Mouse (Mus musculus) retina, postnatal 1 day (tissue): ENCODE measurements around the gene Rfc5.
"Not testable (repeated sequence)": the region's sequence is repeated elsewhere in the genome, so short reads cannot be mapped to it uniquely, and the experiment has no call there.

Source experiments
- DNase-seq: peaks from one replicate; pipeline ENCODE4 v3.0.0-alpha.2; 2012

Rfc5 gene

DNA sequence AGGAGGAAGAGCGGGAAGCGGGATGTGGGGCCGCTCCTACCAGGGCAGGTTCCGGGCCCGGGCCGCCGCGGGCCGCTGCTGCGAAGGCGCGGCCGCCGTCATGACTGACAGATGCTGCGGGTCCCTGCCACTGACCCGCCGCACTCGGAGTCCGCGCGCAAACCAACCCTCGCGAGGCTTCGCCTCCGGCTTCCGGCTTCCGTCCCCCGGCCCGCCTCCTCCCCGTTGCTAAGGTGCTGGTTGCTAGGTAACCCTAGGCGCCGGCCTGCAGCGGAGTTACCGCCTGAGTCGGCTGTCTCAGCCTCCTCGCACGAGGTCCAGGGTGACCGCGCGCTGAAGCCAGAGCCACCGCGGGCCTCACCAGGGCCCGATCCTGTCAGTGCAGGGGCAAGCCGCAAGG, at the start of gene Rfc5:
TSS of gene Rfc5 (minus strand) at position 171 of the 400 bp plus-strand sequence.
- peak; percentile 98 for DNase-seq

DNA sequence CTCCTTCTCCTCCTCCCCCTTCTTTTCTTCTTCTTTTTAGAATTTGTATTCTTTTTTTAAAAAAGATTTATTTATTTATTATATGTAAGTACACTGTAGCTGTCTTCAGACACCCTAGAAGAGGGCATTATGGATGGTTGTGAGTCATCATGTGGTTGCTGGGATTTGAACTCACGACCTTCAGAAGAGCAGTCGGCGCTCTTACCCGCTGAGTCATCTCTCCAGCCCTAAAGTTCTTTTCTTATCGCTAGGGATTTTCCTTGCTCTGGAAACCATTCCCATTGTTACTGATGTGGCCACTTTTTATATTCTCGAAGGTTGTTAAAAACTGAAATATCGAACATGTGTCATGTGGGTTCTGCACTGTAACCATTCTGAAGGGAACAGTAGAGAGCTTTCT, 44.7 kb upstream of the Rfc5 start:
- not testable (repeated sequence) for DNase-seq

GRCm38 (mm10) chr5:117417442-117417841, 28.6 kb upstream of the Rfc5 start:
- DNase-seq, result no peak

DNA sequence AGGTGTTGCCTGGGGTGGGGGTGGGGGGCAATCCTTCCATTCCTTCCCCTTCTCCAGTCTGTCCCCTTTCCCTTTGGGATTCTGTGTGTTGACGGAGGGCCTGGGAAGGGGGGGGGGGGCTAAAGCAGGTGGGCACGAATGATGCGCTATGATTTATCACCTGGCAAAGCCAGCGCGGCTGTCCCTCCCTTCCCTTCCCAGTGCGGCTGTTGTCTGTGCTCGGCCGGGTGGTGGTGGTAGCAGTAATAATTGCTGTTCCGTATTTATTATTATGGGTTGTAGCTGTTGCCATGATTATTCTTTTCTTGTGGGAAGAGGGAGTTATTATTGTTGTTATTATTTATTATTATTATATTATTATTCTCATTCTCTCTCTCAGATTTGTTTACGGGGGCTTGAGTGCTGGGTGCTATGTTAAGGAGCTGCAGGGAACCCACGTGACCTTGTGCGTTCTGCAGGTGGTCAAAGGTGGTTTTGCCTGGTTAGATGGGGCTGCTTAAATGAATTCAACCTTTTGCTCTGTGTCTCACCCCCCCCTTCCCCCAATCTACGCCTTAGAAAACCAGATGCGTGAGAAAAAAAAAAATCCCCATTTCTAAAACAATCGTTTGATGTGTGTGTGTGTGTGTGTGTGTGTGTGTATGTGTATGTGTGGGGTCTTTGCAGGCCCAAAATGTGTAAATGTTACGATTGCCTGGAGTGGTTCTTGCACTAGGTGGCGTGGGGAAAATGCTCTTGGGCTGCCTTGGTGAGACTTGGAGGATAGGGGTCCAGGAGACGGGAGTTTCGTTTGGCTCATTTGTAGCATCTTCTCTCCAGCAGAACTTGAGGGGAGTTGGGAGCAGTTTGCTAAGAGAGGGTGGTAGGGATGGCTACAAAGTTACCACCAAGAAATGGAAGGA, 26.4 kb upstream of the Rfc5 start:
- DNase-seq, result no peak

DNA sequence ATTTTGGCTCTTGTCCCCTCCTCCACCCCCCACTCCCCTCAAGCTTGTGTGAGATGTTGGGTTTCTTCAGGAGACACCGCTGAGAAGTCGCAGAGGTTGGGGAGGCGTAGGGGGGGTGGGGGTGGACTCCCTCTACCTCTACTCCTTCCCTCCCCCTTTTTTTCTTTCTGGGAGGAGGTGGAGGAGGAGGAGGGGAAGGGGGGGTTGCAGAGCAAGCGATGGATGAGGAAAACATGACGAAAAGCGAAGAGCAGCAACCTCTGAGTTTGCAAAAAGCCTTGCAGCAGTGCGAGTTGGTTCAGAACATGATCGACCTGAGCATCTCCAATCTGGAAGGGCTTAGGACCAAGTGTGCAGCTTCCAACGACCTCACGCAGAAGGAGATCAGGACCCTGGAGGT, 25.8 kb upstream of the Rfc5 start:
- DNase-seq, result peak; percentile 24

DNA sequence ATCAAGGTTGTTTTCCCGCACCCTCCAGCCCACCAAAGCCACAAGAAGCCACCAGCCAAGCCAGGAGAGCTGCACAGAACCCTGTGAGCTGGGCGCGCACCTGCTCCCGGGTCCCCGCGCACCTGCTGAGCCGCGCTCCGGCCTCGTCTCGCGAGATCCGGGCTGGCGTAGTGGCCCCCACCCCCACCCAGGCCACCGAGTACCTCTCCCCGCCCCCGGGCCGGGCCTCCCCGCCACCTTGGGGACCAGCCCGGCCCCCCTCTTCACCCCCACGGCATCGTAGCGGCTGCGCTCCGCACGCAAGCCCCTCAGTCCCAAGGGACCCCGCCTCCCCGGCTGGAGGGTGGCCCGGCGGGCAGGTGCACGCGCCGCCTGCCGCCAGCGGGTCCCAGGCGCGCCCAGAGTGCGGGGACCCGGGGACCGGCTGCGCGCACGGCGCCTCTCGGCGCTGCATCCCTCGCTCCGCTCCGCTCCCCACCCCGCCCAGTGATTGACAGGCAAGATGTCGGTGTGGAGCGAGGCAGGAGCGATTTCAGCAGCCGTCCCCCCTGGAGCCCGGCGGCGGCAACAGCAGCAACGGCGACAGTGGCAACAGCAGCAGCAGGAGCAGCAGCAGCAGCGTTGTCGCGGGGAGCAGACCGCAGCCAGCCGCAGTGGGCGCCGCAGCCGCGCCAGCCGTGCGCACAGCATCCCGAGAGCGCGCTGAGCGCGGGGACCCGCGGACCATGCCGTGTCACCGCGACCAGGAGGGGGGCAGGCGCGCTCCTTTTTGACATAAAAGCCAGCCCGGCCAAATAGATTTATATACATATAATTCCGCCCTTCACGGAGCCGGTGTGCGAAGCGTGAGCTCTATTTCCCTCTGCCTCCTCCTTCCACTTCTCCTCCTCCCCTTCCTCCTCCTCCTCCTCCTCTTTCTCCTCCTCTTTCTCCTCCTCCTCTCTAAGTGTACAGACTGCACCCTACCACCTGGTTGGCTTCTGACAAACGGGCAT, 25.0 kb upstream of the Rfc5 start, which contains the start of gene Ksr2:
TSS of gene Ksr2 (plus strand) at position 494 of the 995 bp plus-strand sequence.
- peak; percentile 89 for DNase-seq

DNA sequence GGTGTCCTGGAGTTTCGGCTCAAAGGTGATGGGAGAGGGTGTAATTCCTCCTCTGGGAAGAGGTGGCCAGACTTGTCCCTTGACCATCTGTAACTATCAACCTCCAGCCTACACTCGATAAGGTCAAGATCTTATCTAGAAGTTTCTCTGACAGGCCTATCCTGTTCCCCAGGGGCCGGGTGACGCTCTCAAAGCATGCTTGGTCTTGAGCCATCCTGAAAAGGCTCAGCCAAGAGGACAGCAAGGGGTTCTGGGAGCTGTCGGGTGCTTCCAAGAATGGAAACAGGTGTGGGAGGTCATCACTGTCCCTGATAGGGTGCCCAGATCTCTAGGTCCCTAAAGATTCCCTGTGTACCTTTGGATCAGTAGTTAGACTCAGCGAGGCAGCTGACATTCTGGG, 20.5 kb upstream of the Rfc5 start:
- no peak for DNase-seq

GRCm38 (mm10) chr5:117408216-117408615, 19.4 kb upstream of the Rfc5 start:
- peak; percentile 60 for DNase-seq

DNA sequence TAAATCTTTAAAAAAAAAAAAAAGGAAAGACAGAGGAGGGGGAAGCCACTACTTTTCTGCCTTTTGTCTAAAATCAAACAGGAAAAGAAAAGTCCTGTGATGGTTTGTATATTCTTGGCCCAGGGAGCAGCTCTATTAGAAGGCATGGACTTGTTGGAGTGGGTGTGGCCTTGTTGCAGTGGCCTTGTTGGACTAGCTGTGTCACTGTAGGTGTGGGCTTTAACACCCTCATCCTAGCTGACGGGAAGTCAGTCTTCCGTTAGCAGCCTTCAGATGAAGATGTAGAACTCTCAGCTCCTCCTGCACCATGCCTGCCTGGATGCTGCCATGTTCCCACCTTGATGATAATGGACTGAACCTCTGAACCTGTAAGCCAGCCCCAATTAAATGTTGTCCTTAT, 15.8 kb upstream of the Rfc5 start:
- DNase-seq, result not testable (repeated sequence)

- no peak for DNase-seq
Measured at GRCm38 (mm10) chr5:117403609-117404008, 14.8 kb upstream of the Rfc5 start.

- no peak for DNase-seq
Measured at GRCm38 (mm10) chr5:117399281-117399680, 10.4 kb upstream of the Rfc5 start.

DNA sequence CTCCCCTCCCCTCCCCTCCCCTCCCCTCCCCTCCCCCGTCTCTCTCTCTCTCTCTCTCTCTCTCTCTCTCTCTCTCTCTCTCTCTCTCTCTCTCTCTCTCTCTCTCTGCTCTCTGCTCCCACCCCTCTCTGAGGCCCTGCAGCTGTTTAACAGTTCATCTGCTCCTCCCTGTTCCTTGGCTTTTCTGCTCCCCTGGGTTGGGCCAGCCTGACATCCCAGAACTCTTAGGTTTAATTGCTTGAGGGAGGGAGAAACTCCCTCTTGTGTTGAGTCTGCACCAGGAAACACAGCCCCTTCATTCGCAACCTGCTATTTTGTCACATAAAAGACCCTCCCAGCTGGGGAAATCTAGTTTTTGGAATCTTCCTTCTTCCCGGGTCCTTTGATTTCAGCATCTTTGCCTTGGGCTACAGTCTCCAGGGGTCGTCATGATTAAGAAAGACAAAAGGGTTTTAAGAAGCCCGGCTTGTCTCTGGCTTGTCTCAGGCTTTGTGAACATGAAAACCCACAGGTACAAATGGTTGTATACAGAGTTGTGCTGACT, 9.2 kb upstream of the Rfc5 start:
- DNase-seq, result no peak

DNA sequence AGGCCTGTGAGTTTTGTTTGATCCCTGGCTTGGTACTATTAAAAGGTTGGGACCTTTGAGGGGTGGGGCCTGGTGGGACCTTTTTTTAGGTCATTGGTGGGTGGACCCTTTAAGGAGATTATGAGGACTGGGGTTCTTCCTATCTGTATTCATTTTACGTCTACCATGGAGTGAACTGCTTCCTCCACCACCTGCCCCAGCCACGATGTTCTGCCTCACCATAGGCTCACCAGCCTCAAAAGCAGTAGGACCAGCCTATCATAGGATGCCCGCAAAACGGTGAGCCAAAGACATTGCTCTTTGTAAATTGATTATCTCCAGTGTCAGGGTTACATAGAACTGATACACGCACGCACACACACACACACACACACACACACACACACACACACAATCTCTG, 8.5 kb upstream of the Rfc5 start:
- no peak for DNase-seq

DNA sequence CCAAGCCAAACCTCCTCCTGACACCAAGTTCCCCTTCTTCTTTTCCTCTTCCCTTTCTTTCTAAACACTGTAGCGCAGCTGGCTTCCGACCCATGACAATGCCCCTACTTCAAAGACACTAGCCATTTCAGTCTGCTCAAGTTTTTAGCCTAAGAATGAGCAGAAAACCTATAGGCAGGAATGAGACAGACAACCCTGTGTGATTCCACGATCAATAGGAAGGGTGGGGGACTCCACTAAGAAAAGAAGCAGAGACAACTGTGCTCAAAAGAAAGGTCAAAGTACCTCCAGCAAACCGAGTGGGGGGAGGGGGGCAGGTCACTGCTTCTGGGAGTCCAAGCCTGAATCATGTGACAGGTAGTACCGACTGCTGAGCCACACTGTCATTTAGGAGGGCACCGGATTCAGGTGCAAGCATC, 7.8 kb upstream of the Rfc5 start:
- no peak for DNase-seq

- no peak for DNase-seq
Measured at GRCm38 (mm10) chr5:117395834-117396233, 7.0 kb upstream of the Rfc5 start.

GRCm38 (mm10) chr5:117390895-117391294, 2.0 kb upstream of the Rfc5 start:
- DNase-seq, result no peak

- peak; percentile 69 for DNase-seq
Measured at GRCm38 (mm10) chr5:117388296-117388751, 523 bp downstream of the Rfc5 start.

DNA sequence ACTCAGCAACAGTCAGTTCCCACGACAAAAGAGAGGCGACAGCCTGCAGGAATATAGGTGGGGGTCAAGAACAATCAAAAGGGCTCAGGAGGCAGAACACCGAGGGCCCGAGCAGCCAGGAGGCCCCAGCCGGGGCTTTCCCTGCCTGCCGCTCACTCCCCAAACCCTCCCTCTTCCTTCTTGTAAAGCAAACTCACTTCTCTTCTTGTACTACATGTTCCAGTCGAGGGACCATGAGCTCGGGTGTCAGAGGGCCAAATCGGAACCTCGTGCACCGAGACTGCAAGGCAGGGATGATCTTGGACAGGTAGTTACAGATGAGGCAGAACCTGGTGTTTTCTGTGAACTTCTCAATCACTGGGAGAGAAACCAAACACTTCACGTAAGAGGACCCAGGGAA, 5.6 kb downstream of the Rfc5 start:
- no peak for DNase-seq

GRCm38 (mm10) chr5:117381785-117382184, 7.1 kb downstream of the Rfc5 start:
- DNase-seq, result no peak

GRCm38 (mm10) chr5:117380199-117380598, 8.6 kb downstream of the Rfc5 start:
- DNase-seq, result peak; percentile 37

DNA sequence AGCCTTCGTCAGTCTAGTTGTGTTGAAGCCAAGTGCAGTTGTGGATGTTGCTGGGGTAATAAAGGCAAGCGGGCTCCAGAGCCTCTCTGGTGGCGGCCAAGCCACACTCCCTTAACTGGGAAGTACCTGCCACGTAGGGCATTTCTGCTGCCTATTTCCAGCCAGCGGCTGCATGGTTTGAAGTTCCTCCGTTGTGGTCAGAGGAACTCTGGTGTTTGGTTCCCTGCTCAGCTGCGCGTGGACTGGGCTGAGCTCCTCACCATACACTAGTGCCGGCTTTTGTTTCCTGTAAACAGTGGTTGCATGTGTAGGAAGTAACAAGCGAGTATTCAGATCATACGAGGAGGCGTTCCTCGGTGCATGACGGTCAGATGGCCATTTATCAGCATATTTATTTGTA, 11.1 kb downstream of the Rfc5 start:
- not testable (repeated sequence) for DNase-seq

- no peak for DNase-seq
Measured at GRCm38 (mm10) chr5:117376331-117376761, 12.5 kb downstream of the Rfc5 start.
